Mouse (Mus musculus): ENCODE data around the gene Dhrs11.

DNA sequence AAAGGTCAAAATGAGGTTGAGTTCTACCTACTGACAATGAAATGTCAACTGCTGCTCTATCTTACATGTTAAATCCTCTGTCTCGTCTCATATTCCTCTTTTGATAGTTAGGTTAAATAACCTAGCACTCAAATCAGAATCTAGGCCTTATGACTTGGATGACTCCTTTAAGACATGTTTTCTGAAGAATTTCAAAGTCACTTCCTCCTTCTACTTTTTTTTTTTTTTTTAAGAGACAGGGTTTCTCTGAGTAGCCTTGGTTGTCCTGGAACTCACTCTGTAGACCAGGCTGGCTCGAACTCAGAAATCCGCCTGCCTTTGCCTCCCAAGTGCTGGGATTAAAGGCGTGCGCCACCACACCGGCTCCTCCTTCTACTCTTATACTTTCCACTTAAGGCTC lies 26.5 kb upstream of the Dhrs11 start:
- no peak for TF ChIP-seq POLR2A (IDR thresholded peaks at IDR 0.05; ENCODE audit: borderline replicate concordance, insufficient read depth, low read length)
- no peak for TF ChIP-seq CTCF (IDR thresholded peaks at IDR 0.05; ENCODE audit: borderline replicate concordance, insufficient read depth, low read depth, low read length)
